Mouse (Mus musculus) CH12.LX (cell line): ENCODE data around the gene Sirpb1c.
"Not testable (repeated sequence)": the region's sequence is repeated elsewhere in the genome, so short reads cannot be mapped to it uniquely, and the experiment has no call there.

ENCODE experiments used
- CTCF ChIP-seq, 2 experiments: IDR thresholded peaks in 1 of 2; conservative IDR thresholded peaks in 1 of 2; 2 replicates each; pipeline ENCODE4 v1.5.1; 2011 to 2012; ENCODE audit warnings: low read depth in 2 of 2, low read length in 2 of 2, improper control_type of control experiment in 1 of 2, inconsistent platforms in 1 of 2, mild to moderate bottlenecking in 1 of 2, moderate library complexity in 1 of 2
- E2F4 ChIP-seq: IDR thresholded peaks from 2 replicates; pipeline ENCODE4 v1.6.1; 2011; ENCODE audit warnings: low read depth, low read length, improper control_type of control experiment; ENCODE audit not compliant: insufficient replicate concordance
- MAZ ChIP-seq: IDR thresholded peaks from 2 replicates; pipeline ENCODE4 v1.6.1; 2012; ENCODE audit warnings: low read depth, mild to moderate bottlenecking, inconsistent platforms, low read length, improper control_type of control experiment, moderate library complexity
- MXI1 ChIP-seq: IDR thresholded peaks from 2 replicates; pipeline ENCODE4 v1.6.1; 2011; ENCODE audit warnings: mild to moderate bottlenecking, low read depth, low read length, improper control_type of control experiment
- POLR2A ChIP-seq: IDR thresholded peaks from 2 replicates; pipeline ENCODE4 v1.6.1; 2011; ENCODE audit warnings: low read depth, mild to moderate bottlenecking, improper control_type of control experiment, low read length
- SIN3A ChIP-seq: IDR thresholded peaks from 2 replicates; pipeline ENCODE4 v1.6.1; 2012; ENCODE audit warnings: low read length, improper control_type of control experiment, inconsistent platforms

- TF ChIP-seq MAZ; SIN3A; MXI1; CTCF (conservative IDR thresholded peaks at IDR 0.05 in 1 of 2, IDR thresholded peaks at IDR 0.05 in 1 of 2; ENCODE audit: low read depth in 2 of 2, low read length in 2 of 2); POLR2A; E2F4: not testable (repeated sequence)
Measured at GRCm38 (mm10) chr3:15773642-15774041, 74.7 kb downstream of the Sirpb1c start.
